Mouse (Mus musculus) erythroid progenitor cell, adult 5-6 weeks (primary cell): ENCODE measurements at regions not wholly inside any gene's neighbourhood (a gene's known extent, or its start where the extent isn't known, plus 50 kb on each side); places are given as distances from the start of the nearest gene placed in this dataset.
A peak's percentile ranks its signal among the peaks of the same experiment; 100 is the strongest.

Experiments
- ATAC-seq: replicated peaks from 2 replicates; pipeline ENCODE4 v1.8.0; 2016; ENCODE audit warnings: moderate number of reproducible peaks, mild to moderate bottlenecking, moderate TSS enrichment, inconsistent platforms; ENCODE audit not compliant: poor library complexity, low FRiP score, severe bottlenecking

GRCm38 (mm10) chr6:135433753-135434152 is 71.4 kb downstream of the Emp1 start:
- no peak for ATAC-seq

GRCm38 (mm10) chr6:135436315-135436714 is 74.0 kb downstream of the Emp1 start:
- no peak for ATAC-seq

DNA sequence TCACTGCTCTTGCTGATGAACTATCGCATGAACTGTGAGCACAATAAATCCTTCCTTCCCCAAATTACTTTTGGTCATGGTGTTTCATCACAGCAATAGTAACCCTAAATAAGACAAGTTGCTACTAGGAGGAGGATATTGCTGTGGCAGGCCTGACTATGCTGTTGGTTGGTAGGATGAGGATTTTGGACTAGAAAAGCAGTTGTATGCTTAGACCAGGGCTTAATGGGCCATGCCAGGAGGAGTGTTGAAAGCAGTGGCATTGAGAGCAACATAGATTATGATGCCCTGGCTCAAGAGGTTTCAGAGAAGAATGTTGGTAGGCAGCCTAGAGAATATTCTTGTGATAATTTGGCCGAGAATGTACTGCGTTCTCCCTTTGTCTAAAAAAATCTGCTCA is 75.9 kb downstream of the Emp1 start:
- ATAC-seq, result no peak

GRCm38 (mm10) chr6:135441126-135441871 is 79.0 kb downstream of the Emp1 start:
- ATAC-seq, result no peak

- ATAC-seq, result peak; percentile 54
Measured at GRCm38 (mm10) chr6:135444661-135445060, 82.3 kb downstream of the Emp1 start.

GRCm38 (mm10) chr6:135445070-135445469 is 82.7 kb downstream of the Emp1 start:
- no peak for ATAC-seq

GRCm38 (mm10) chr6:135447801-135448200 is 85.5 kb downstream of the Emp1 start:
- ATAC-seq, result no peak

- no peak for ATAC-seq
Measured at GRCm38 (mm10) chr6:135449228-135449627, 86.9 kb downstream of the Emp1 start.

- ATAC-seq, result no peak
Measured at GRCm38 (mm10) chr6:135450573-135450972, 88.2 kb downstream of the Emp1 start.

GRCm38 (mm10) chr6:135451165-135451797 is 88.9 kb downstream of the Emp1 start:
- ATAC-seq, result no peak

GRCm38 (mm10) chr6:135453041-135453440 is 90.7 kb downstream of the Emp1 start:
- no peak for ATAC-seq

- no peak for ATAC-seq
Measured at GRCm38 (mm10) chr6:135472495-135472894, 110.2 kb downstream of the Emp1 start.

DNA sequence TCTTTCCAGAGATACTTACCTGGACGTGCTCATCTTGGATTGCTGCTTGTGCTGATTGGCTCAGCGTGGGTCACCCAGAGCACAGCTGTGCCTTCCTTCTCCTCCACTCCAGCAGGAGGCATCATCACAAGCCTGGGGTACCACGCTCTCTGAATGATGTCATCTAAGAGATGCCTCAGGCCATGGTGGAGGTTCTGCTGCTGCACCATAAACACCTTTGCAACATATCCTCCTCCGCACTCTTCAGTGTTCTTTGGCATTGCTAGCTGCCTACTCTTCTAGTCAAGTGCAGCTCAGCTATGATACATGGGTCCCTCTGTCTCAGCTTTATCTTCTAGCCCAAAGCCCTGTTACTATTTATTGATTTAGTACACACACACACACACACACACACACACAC is 110.8 kb downstream of the Emp1 start:
- ATAC-seq, result no peak

DNA sequence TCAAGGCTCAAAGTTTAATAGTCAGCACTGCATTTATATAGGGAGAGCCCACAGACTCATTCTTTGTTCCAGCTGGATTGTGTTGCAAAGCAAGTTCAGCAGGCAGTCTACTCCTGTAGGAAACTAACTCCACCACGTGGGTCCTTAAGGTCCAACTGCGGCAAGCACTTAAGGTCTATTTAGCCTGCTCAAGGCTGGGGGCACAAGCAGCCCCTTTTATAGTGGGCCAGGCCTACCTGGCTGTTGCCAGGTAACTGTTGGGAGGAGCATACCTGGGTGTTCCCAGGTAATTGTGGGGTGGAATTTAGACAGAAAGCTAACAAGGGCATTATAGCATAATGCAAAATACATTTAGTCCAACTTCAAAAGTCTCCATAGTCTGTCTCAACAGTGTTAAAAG is 126.5 kb downstream of the Emp1 start:
- ATAC-seq, result no peak

DNA sequence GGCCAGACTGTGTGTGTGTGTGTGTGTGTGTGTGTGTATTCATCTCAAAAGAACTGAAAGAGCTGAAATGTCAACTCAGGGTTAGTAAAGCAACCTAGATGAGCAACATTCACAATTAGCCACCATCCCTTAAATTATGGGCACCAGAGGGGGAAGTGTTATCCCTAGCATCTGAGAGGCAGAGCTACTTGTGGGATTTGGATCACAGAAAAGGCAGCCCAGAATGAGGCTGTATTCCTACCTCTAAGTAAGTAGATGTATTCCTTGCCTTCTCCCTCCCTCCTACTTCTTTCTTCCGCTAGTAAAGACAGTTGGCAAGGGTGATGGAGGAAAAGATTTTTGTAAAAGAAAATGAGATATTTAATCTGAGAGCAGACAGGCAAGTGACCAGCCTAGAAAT is 131.6 kb downstream of the Emp1 start:
- no peak for ATAC-seq

DNA sequence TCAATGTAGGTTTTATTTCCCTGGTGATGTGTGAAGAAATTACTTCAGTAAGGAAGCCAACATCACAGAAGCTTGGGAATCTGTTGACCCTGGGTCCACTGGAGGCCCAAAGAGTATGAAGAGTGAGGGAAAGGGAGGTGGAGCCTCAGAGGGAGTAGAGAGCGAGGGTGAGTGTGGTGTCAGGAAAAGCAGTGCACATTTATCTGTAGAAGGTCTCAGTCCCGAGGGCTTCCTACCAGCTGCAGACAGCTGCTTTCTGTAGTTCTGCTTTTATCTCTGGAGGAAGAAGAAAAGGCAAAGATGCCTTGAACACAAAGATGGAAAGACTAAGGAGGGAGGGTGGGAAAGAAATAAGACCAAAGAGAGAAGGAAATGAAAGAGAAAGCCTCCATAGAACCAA is 133.5 kb downstream of the Emp1 start:
- ATAC-seq, result no peak

DNA sequence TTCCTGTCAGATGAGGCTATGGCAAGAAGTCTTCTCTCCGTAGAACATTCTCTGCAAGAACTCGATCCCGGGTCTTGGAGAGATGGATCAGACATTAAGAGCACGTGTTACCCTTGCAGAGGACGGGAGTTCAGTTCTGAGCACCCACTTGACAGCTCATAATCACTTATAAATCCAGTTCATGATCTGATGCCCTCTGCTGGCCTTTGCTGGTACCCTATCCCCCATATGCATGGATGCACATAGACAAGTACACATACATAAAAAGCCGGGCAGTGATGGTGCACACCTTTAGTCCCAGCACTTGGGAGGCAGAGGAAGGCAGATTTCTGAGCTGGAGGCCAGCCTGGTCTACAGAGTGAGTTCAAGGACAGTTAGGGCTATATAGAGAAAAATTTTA is 136.2 kb downstream of the Emp1 start:
- ATAC-seq, result no peak

- ATAC-seq, result no peak
Measured at GRCm38 (mm10) chr6:135500381-135500780, 138.0 kb downstream of the Emp1 start.

- no peak for ATAC-seq
Measured at GRCm38 (mm10) chr6:135501791-135502190, 139.4 kb downstream of the Emp1 start.

- no peak for ATAC-seq
Measured at GRCm38 (mm10) chr6:135502405-135502804, 140.1 kb downstream of the Emp1 start.

GRCm38 (mm10) chr6:135518710-135519437 is 156.5 kb downstream of the Emp1 start:
- ATAC-seq, result no peak
